Mouse (Mus musculus) bone marrow, adult 2 months (tissue): ENCODE data around the gene Prkn.

Experiments used
- CTCF ChIP-seq: fragments of 200-500 bp; IDR thresholded peaks from 2 replicates; pipeline ENCODE4 v1.5.1; 2011; ENCODE audit warnings: low read length, control low read depth; ENCODE audit not compliant: control insufficient read depth, insufficient read depth
- POLR2A ChIP-seq: fragments of 200-500 bp; IDR thresholded peaks from 2 replicates; pipeline ENCODE4 v1.6.1; 2011; ENCODE audit warnings: low read depth, mild to moderate bottlenecking, control low read depth, low read length, borderline replicate concordance; ENCODE audit not compliant: control insufficient read depth

GRCm38 (mm10) chr17:11933737-11934136 lies 1093.6 kb downstream of the Prkn start:
- TF ChIP-seq CTCF: no peak
- no peak for TF ChIP-seq POLR2A
